Mouse (Mus musculus) thymus, adult 18-20 months (tissue): ENCODE data around the gene Stim1.
"Not testable (repeated sequence)": the region's sequence is repeated elsewhere in the genome, so short reads cannot be mapped to it uniquely, and the experiment has no call there.

Source experiments
- DNase-seq, 2 experiments: peaks; one replicate each; pipeline ENCODE4 v3.0.0; 2022; ENCODE audit warnings: mixed read lengths in 2 of 2

Gene Stim1

GRCm38 (mm10) chr7:102458618-102459380 lies 191.2 kb downstream of the Stim1 start:
- DNase-seq = no peak

GRCm38 (mm10) chr7:102467566-102467965 lies 200.0 kb downstream of the Stim1 start:
- DNase-seq = no peak

DNA sequence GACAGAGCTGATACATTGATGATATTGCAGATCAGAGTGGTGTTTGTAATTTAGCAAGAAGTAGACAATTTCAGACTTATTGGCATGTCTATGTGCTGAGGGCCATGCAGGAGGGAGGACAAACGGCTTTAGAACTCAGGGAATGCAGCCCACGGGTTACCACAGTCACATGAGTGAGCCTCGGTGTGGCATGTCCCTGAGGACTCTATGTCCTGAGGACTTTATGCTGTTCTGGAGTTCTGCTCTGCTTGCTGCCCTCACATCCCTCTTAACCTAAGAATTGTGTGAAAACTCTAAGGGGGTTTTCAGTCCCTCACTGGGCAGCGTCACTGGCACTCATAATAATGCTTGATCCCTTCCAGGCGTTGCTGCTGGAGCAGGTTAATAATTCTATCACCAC lies 205.1 kb downstream of the Stim1 start:
- DNase-seq = no peak

GRCm38 (mm10) chr7:102476601-102477000 lies 209.0 kb downstream of the Stim1 start:
- DNase-seq = no peak

GRCm38 (mm10) chr7:102477377-102477776 lies 209.8 kb downstream of the Stim1 start:
- no peak for DNase-seq

DNA sequence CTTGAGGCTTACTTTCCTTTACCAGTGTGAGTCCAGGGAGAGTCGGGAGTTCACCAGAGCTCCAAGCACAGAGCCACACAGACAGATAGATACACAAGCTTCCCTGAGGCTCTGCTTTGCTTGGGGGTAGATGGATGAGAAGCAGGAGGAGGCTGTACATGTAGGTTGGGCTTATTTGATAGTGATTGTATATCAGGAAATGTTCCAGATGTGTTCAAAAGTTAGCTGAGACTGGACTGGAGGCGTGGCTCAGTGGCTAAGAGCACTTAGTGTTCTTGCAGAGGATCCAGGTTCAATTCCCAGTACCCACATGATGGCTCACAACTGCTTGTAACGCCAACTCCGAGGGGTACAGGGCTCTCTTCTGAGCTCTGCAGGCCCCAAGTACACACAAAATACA lies 210.8 kb downstream of the Stim1 start:
- DNase-seq = no peak

GRCm38 (mm10) chr7:102478926-102479325 lies 211.3 kb downstream of the Stim1 start:
- no peak for DNase-seq

- no peak for DNase-seq
These were observed 211.9 kb downstream of the Stim1 start for GRCm38 (mm10) chr7:102479368-102480078.

GRCm38 (mm10) chr7:102480821-102481220 lies 213.2 kb downstream of the Stim1 start:
- DNase-seq = no peak

- DNase-seq = no peak
These were observed 214.0 kb downstream of the Stim1 start, which contains the start of gene Olfr543 for GRCm38 (mm10) chr7:102481579-102481978. TSS of gene Olfr543 (minus strand) at chr7:102481679.

- no peak for DNase-seq
These were observed 216.1 kb downstream of the Stim1 start for GRCm38 (mm10) chr7:102483665-102484064.

- not testable (repeated sequence) for DNase-seq
These were observed 217.2 kb downstream of the Stim1 start for GRCm38 (mm10) chr7:102484766-102485165.

- no peak for DNase-seq
These were observed 218.5 kb downstream of the Stim1 start for GRCm38 (mm10) chr7:102486105-102486504.
